Mouse (Mus musculus): ENCODE measurements at regions not wholly inside any gene's neighbourhood (a gene's known extent, or its start where the extent isn't known, plus 50 kb on each side); places are given as distances from the start of the nearest gene placed in this dataset.

GRCm38 (mm10) chr2:50463799-50464198, 167.2 kb upstream of the Mmadhc start:
- no peak overlapping the region for H3K27ac ChIP-seq (replicated peaks in 1 of 2; ENCODE audit: control insufficient read depth in 1 of 2, insufficient read depth in 1 of 2, low read depth in 2 of 2, low read length in 2 of 2)
- no peak for ATAC-seq (ENCODE audit: insufficient number of reproducible peaks, insufficient read depth, low FRiP score, low read depth)

GRCm38 (mm10) chr2:50462378-50462777, 165.8 kb upstream of the Mmadhc start:
- Histone ChIP-seq H3K4me2 (ENCODE audit: low read length) (no peak overlapping the region), H3K4me1 (ENCODE audit: control insufficient read depth in 2 of 2, insufficient read depth in 2 of 2, low read length in 2 of 2) (no peaks in the 10 kb centered on the region), H3K4me3 (ENCODE audit: control insufficient read depth in 1 of 2, insufficient read depth in 1 of 2, low read depth in 1 of 2, low read length in 2 of 2) (no peak overlapping the region), H3K27me3 (ENCODE audit: control insufficient read depth, insufficient read depth, low read length) (no peaks in the 10 kb centered on the region), H3K9me3 (ENCODE audit: control insufficient read depth, low read length) (peaks cover 9% of the 10 kb centered on the region), H3K27ac (replicated peaks in 1 of 2; ENCODE audit: control insufficient read depth in 1 of 2, insufficient read depth in 1 of 2, low read depth in 2 of 2, low read length in 2 of 2) (no peak overlapping the region), H3K9ac (ENCODE audit: low read length) (no peak overlapping the region), H3K36me3 (ENCODE audit: control insufficient read depth, insufficient read depth, low read length) (no peaks in the 10 kb centered on the region)
- 90% methylated on average over 1 of the region's 1 CpGs for WGBS
- no peak for ATAC-seq (ENCODE audit: insufficient number of reproducible peaks, insufficient read depth, low FRiP score, low read depth)

More at GRCm38 (mm10) chr2:50463799-50464198, 167.2 kb upstream of the Mmadhc start:
- H3K27me3 ChIP-seq (ENCODE audit: control insufficient read depth, insufficient read depth, low read length): no peaks in the 10 kb centered on the region
- H3K4me1 ChIP-seq (ENCODE audit: control insufficient read depth in 2 of 2, insufficient read depth in 2 of 2, low read length in 2 of 2): no peaks in the 10 kb centered on the region
- no peak overlapping the region for H3K9ac ChIP-seq (ENCODE audit: low read length)
- 80% methylated on average over 4 of the region's 4 CpGs for WGBS
- peaks cover 6% of the 10 kb centered on the region for H3K9me3 ChIP-seq (ENCODE audit: control insufficient read depth, low read length)
- H3K4me2 ChIP-seq (ENCODE audit: low read length): no peak overlapping the region
- no peak overlapping the region for H3K4me3 ChIP-seq (ENCODE audit: control insufficient read depth in 1 of 2, insufficient read depth in 1 of 2, low read depth in 1 of 2, low read length in 2 of 2)
- no peaks in the 10 kb centered on the region for H3K36me3 ChIP-seq (ENCODE audit: control insufficient read depth, insufficient read depth, low read length)

GRCm38 (mm10) chr2:50456654-50457053, 160.1 kb upstream of the Mmadhc start:
- Histone ChIP-seq H3K4me2 (ENCODE audit: low read length) (no peak overlapping the region), H3K27me3 (ENCODE audit: control insufficient read depth, insufficient read depth, low read length) (no peaks in the 10 kb centered on the region), H3K4me3 (ENCODE audit: control insufficient read depth in 1 of 2, insufficient read depth in 1 of 2, low read depth in 1 of 2, low read length in 2 of 2) (no peak overlapping the region), H3K4me1 (ENCODE audit: control insufficient read depth in 2 of 2, insufficient read depth in 2 of 2, low read length in 2 of 2) (0 out of 4 replicates have a peak, but pooled peaks cover 0 to 2% of the 10 kb centered on the region in 2 experiments), H3K9ac (ENCODE audit: low read length) (no peak overlapping the region), H3K9me3 (ENCODE audit: control insufficient read depth, low read length) (peaks cover 9% of the 10 kb centered on the region), H3K36me3 (ENCODE audit: control insufficient read depth, insufficient read depth, low read length) (no peaks in the 10 kb centered on the region), H3K27ac (replicated peaks in 1 of 2; ENCODE audit: control insufficient read depth in 1 of 2, insufficient read depth in 1 of 2, low read depth in 2 of 2, low read length in 2 of 2) (no peak overlapping the region)
- WGBS: 11% methylated on average over 1 of the region's 1 CpGs
- no peak for ATAC-seq (ENCODE audit: insufficient number of reproducible peaks, insufficient read depth, low FRiP score, low read depth)

- Histone ChIP-seq H3K4me3 (ENCODE audit: control insufficient read depth in 1 of 2, insufficient read depth in 1 of 2, low read depth in 1 of 2, low read length in 2 of 2) (no peak overlapping the region), H3K27me3 (ENCODE audit: control insufficient read depth, insufficient read depth, low read length) (no peaks in the 10 kb centered on the region), H3K4me1 (ENCODE audit: control insufficient read depth in 2 of 2, insufficient read depth in 2 of 2, low read length in 2 of 2) (no peaks in the 10 kb centered on the region), H3K9ac (ENCODE audit: low read length) (no peak overlapping the region), H3K4me2 (ENCODE audit: low read length) (no peak overlapping the region), H3K9me3 (ENCODE audit: control insufficient read depth, low read length) (no peaks in the 10 kb centered on the region), H3K27ac (replicated peaks in 1 of 2; ENCODE audit: control insufficient read depth in 1 of 2, insufficient read depth in 1 of 2, low read depth in 2 of 2, low read length in 2 of 2) (no peak overlapping the region), H3K36me3 (ENCODE audit: control insufficient read depth, insufficient read depth, low read length) (no peaks in the 10 kb centered on the region)
- ATAC-seq (ENCODE audit: insufficient number of reproducible peaks, insufficient read depth, low FRiP score, low read depth): no peak
These were observed 151.5 kb upstream of the Mmadhc start for GRCm38 (mm10) chr2:50448117-50448516.

GRCm38 (mm10) chr2:50445963-50446485, 149.4 kb upstream of the Mmadhc start:
- H3K36me3 ChIP-seq (ENCODE audit: control insufficient read depth, insufficient read depth, low read length): no peaks in the 10 kb centered on the region
- H3K9ac ChIP-seq (ENCODE audit: low read length): no peak overlapping the region
- no peaks in the 10 kb centered on the region for H3K27me3 ChIP-seq (ENCODE audit: control insufficient read depth, insufficient read depth, low read length)
- WGBS: 64% methylated on average over 2 of the region's 2 CpGs
- no peaks in the 10 kb centered on the region for H3K4me1 ChIP-seq (ENCODE audit: control insufficient read depth in 2 of 2, insufficient read depth in 2 of 2, low read length in 2 of 2)
- H3K4me2 ChIP-seq (ENCODE audit: low read length): no peak overlapping the region
- no peak overlapping the region for H3K4me3 ChIP-seq (ENCODE audit: control insufficient read depth in 1 of 2, insufficient read depth in 1 of 2, low read depth in 1 of 2, low read length in 2 of 2)
- H3K27ac ChIP-seq (replicated peaks in 1 of 2; ENCODE audit: control insufficient read depth in 1 of 2, insufficient read depth in 1 of 2, low read depth in 2 of 2, low read length in 2 of 2): no peak overlapping the region
- ATAC-seq (ENCODE audit: insufficient number of reproducible peaks, insufficient read depth, low FRiP score, low read depth): no peak
- no peaks in the 10 kb centered on the region for H3K9me3 ChIP-seq (ENCODE audit: control insufficient read depth, low read length)

GRCm38 (mm10) chr2:50440333-50440732, 143.7 kb upstream of the Mmadhc start:
- H3K9ac ChIP-seq (ENCODE audit: low read length): no peak overlapping the region
- H3K4me1 ChIP-seq (ENCODE audit: control insufficient read depth in 2 of 2, insufficient read depth in 2 of 2, low read length in 2 of 2): no peaks in the 10 kb centered on the region
- no peak overlapping the region for H3K4me3 ChIP-seq (ENCODE audit: control insufficient read depth in 1 of 2, insufficient read depth in 1 of 2, low read depth in 1 of 2, low read length in 2 of 2)
- ATAC-seq (ENCODE audit: insufficient number of reproducible peaks, insufficient read depth, low FRiP score, low read depth): no peak
- H3K4me2 ChIP-seq (ENCODE audit: low read length): no peak overlapping the region
- no peaks in the 10 kb centered on the region for H3K9me3 ChIP-seq (ENCODE audit: control insufficient read depth, low read length)
- H3K36me3 ChIP-seq (ENCODE audit: control insufficient read depth, insufficient read depth, low read length): no peaks in the 10 kb centered on the region
- no peak overlapping the region for H3K27ac ChIP-seq (replicated peaks in 1 of 2; ENCODE audit: control insufficient read depth in 1 of 2, insufficient read depth in 1 of 2, low read depth in 2 of 2, low read length in 2 of 2)
- no peaks in the 10 kb centered on the region for H3K27me3 ChIP-seq (ENCODE audit: control insufficient read depth, insufficient read depth, low read length)

GRCm38 (mm10) chr2:50433166-50433565, 136.6 kb upstream of the Mmadhc start:
- H3K27me3 ChIP-seq (ENCODE audit: control insufficient read depth, insufficient read depth, low read length): no peaks in the 10 kb centered on the region
- H3K27ac ChIP-seq (replicated peaks in 1 of 2; ENCODE audit: control insufficient read depth in 1 of 2, insufficient read depth in 1 of 2, low read depth in 2 of 2, low read length in 2 of 2): no peak overlapping the region
- H3K9ac ChIP-seq (ENCODE audit: low read length): no peak overlapping the region
- no peaks in the 10 kb centered on the region for H3K9me3 ChIP-seq (ENCODE audit: control insufficient read depth, low read length)
- H3K4me2 ChIP-seq (ENCODE audit: low read length): no peak overlapping the region
- H3K4me3 ChIP-seq (ENCODE audit: control insufficient read depth in 1 of 2, insufficient read depth in 1 of 2, low read depth in 1 of 2, low read length in 2 of 2): no peak overlapping the region
- WGBS: 79% methylated on average over 4 of the region's 4 CpGs
- no peaks in the 10 kb centered on the region for H3K36me3 ChIP-seq (ENCODE audit: control insufficient read depth, insufficient read depth, low read length)
- ATAC-seq (ENCODE audit: insufficient number of reproducible peaks, insufficient read depth, low FRiP score, low read depth): no peak
- H3K4me1 ChIP-seq (ENCODE audit: control insufficient read depth in 2 of 2, insufficient read depth in 2 of 2, low read length in 2 of 2): no peaks in the 10 kb centered on the region

- Histone ChIP-seq H3K9ac (ENCODE audit: low read length) (no peak overlapping the region), H3K27me3 (ENCODE audit: control insufficient read depth, insufficient read depth, low read length) (no peaks in the 10 kb centered on the region), H3K4me1 (ENCODE audit: control insufficient read depth in 2 of 2, insufficient read depth in 2 of 2, low read length in 2 of 2) (no peaks in the 10 kb centered on the region), H3K9me3 (ENCODE audit: control insufficient read depth, low read length) (no peaks in the 10 kb centered on the region), H3K27ac (replicated peaks in 1 of 2; ENCODE audit: control insufficient read depth in 1 of 2, insufficient read depth in 1 of 2, low read depth in 2 of 2, low read length in 2 of 2) (no peak overlapping the region), H3K4me2 (ENCODE audit: low read length) (no peak overlapping the region), H3K36me3 (ENCODE audit: control insufficient read depth, insufficient read depth, low read length) (no peaks in the 10 kb centered on the region), H3K4me3 (ENCODE audit: control insufficient read depth in 1 of 2, insufficient read depth in 1 of 2, low read depth in 1 of 2, low read length in 2 of 2) (no peak overlapping the region)
- WGBS: 94% methylated on average over 3 of the region's 3 CpGs
- no peak for ATAC-seq (ENCODE audit: insufficient number of reproducible peaks, insufficient read depth, low FRiP score, low read depth)
These were observed 128.6 kb upstream of the Mmadhc start for GRCm38 (mm10) chr2:50425151-50425550.

Data from heart, embryonic 14.5 days (tissue).